Mouse (Mus musculus): ENCODE data around the gene Irf8. TPM values are rescaled to one million over a fixed set of nuclear protein-coding genes. Genes with fewer than 3 reads are reported as not detected.
"Not testable (repeated sequence)": the region's sequence is repeated elsewhere in the genome, so short reads cannot be mapped to it uniquely, and the experiment has no call there.

Gene Irf8
- polyA plus RNA-seq, 1 experiment from 2014 or later: 4.8 TPM

GRCm38 (mm10) chr8:120783781-120784180 is 47.6 kb downstream of the Irf8 start:
- H3K4me2 ChIP-seq (replicated peaks): no peak overlapping the region
- no peak for ATAC-seq (ENCODE audit: low FRiP score, low read depth)
- H3K4me1 ChIP-seq: 0 out of 2 replicates have a peak, but pooled peaks cover 1% of the 10 kb centered on the region
- no peak overlapping the region for H3K4me3 ChIP-seq
- no peaks in the 10 kb centered on the region for H3K36me3 ChIP-seq
- H3K27ac ChIP-seq: no peak overlapping the region
- 0 out of 2 replicates have a peak, but pooled peaks cover 5% of the 10 kb centered on the region for H3K9me3 ChIP-seq
- peaks cover 12% of the 10 kb centered on the region for H3K27me3 ChIP-seq
- H3K9ac ChIP-seq: no peak overlapping the region
- 92% methylated on average over 4 of the region's 4 CpGs for WGBS

GRCm38 (mm10) chr8:120786753-120787152 is 50.6 kb downstream of the Irf8 start:
- WGBS: 78% methylated on average over 4 of the region's 4 CpGs
- Histone ChIP-seq H3K27ac (no peak overlapping the region), H3K4me2 (replicated peaks) (no peak overlapping the region), H3K9ac (no peak overlapping the region), H3K36me3 (no peaks in the 10 kb centered on the region), H3K9me3 (no peaks in the 10 kb centered on the region), H3K27me3 (peaks cover 12% of the 10 kb centered on the region), H3K4me3 (no peak overlapping the region), H3K4me1 (peaks cover 9% of the 10 kb centered on the region)
- no peak for ATAC-seq (ENCODE audit: low FRiP score, low read depth)

GRCm38 (mm10) chr8:120787631-120788030 is 51.5 kb downstream of the Irf8 start:
- Histone ChIP-seq H3K4me2 (replicated peaks) (no peak overlapping the region), H3K27me3 (peaks cover 12% of the 10 kb centered on the region), H3K9me3 (no peaks in the 10 kb centered on the region), H3K4me1 (peaks cover 9% of the 10 kb centered on the region), H3K36me3 (no peaks in the 10 kb centered on the region), H3K27ac (no peak overlapping the region), H3K4me3 (no peak overlapping the region), H3K9ac (no peak overlapping the region)
- ATAC-seq (ENCODE audit: low FRiP score, low read depth): no peak
- WGBS: 33% methylated on average over 5 of the region's 5 CpGs

- H3K4me2 ChIP-seq (replicated peaks): no peak overlapping the region
- H3K9ac ChIP-seq: 0 out of 2 replicates have a peak overlapping the region, but pooled peaks have one; percentile 4
- H3K36me3 ChIP-seq: no peaks in the 10 kb centered on the region
- ATAC-seq (ENCODE audit: low FRiP score, low read depth): no peak
- peaks cover 12% of the 10 kb centered on the region for H3K27me3 ChIP-seq
- no peak overlapping the region for H3K4me3 ChIP-seq
- peaks cover 9% of the 10 kb centered on the region for H3K4me1 ChIP-seq
- no peak overlapping the region for H3K27ac ChIP-seq
- 89% methylated on average over 15 of the region's 15 CpGs for WGBS
- H3K9me3 ChIP-seq: no peaks in the 10 kb centered on the region
Measured at GRCm38 (mm10) chr8:120792710-120793109, 56.6 kb downstream of the Irf8 start.

GRCm38 (mm10) chr8:120795944-120796635 is 59.9 kb downstream of the Irf8 start:
- H3K9me3 ChIP-seq: no peaks in the 10 kb centered on the region
- peaks cover 3% of the 10 kb centered on the region for H3K4me1 ChIP-seq
- H3K27ac ChIP-seq: no peak overlapping the region
- H3K9ac ChIP-seq: no peak overlapping the region
- 50% methylated on average over 9 of the region's 9 CpGs for WGBS
- H3K4me3 ChIP-seq: no peak overlapping the region
- peaks cover 32% of the 10 kb centered on the region for H3K27me3 ChIP-seq
- H3K36me3 ChIP-seq: no peaks in the 10 kb centered on the region
- ATAC-seq (ENCODE audit: low FRiP score, low read depth): peak; percentile 45
- H3K4me2 ChIP-seq (replicated peaks): no peak overlapping the region

- H3K9ac ChIP-seq: no peak overlapping the region
- no peaks in the 10 kb centered on the region for H3K9me3 ChIP-seq
- H3K4me3 ChIP-seq: no peak overlapping the region
- no peak overlapping the region for H3K4me2 ChIP-seq (replicated peaks)
- H3K36me3 ChIP-seq: no peaks in the 10 kb centered on the region
- 81% methylated on average over 9 of the region's 9 CpGs for WGBS
- peaks cover 42% of the 10 kb centered on the region for H3K27me3 ChIP-seq
- ATAC-seq (ENCODE audit: low FRiP score, low read depth): no peak
- H3K27ac ChIP-seq: no peak overlapping the region
- peaks cover 3% of the 10 kb centered on the region for H3K4me1 ChIP-seq
Measured at GRCm38 (mm10) chr8:120797019-120797727, 61.0 kb downstream of the Irf8 start.

- Histone ChIP-seq H3K9ac (peak overlapping the region; percentile 39; the same call in 1 of the 2 replicates), H3K27ac (no peak overlapping the region), H3K4me2 (replicated peaks) (peak overlapping the region; percentile 50), H3K4me3 (no peak overlapping the region), H3K4me1 (peaks cover 3% of the 10 kb centered on the region), H3K27me3 (peaks cover 62% of the 10 kb centered on the region), H3K9me3 (no peaks in the 10 kb centered on the region), H3K36me3 (no peaks in the 10 kb centered on the region)
- peak; percentile 27; the same call in 1 of the 2 replicates for ATAC-seq (ENCODE audit: low FRiP score, low read depth)
- 8% methylated on average over 17 of the region's 17 CpGs for WGBS
Measured at GRCm38 (mm10) chr8:120800308-120800865, 64.2 kb downstream of the Irf8 start.

GRCm38 (mm10) chr8:120803661-120804375 is 67.7 kb downstream of the Irf8 start:
- H3K27me3 ChIP-seq: peaks cover 72% of the 10 kb centered on the region
- not testable (repeated sequence) for H3K9ac ChIP-seq; ATAC-seq (ENCODE audit: low FRiP score, low read depth); H3K27ac ChIP-seq; H3K36me3 ChIP-seq; H3K9me3 ChIP-seq; H3K4me1 ChIP-seq; H3K4me2 ChIP-seq (replicated peaks); H3K4me3 ChIP-seq
- WGBS: 63% methylated on average over 6 of the region's 6 CpGs

GRCm38 (mm10) chr8:120804741-120805140 is 68.6 kb downstream of the Irf8 start:
- Histone ChIP-seq H3K4me3 (no peak overlapping the region), H3K9me3 (no peaks in the 10 kb centered on the region), H3K4me1 (peaks cover 3% of the 10 kb centered on the region), H3K27ac (no peak overlapping the region), H3K36me3 (no peaks in the 10 kb centered on the region), H3K27me3 (peaks cover 73% of the 10 kb centered on the region), H3K4me2 (replicated peaks) (no peak overlapping the region), H3K9ac (no peak overlapping the region)
- ATAC-seq (ENCODE audit: low FRiP score, low read depth): no peak
- WGBS: 69% methylated on average over 3 of the region's 3 CpGs

Measured in limb, embryonic 13.5 days (tissue).